Mouse (Mus musculus) effector memory CD4-positive, alpha-beta T cell, adult 7 months (primary cell): ENCODE results near the gene Tdpoz3. TPM values are rescaled to one million over a fixed set of nuclear protein-coding genes. Genes with fewer than 3 reads are reported as not detected.

Source experiments
- polyA plus RNA-seq: library from polyadenylated mRNA; unstranded; fragments of 100-300 nt; shearing (Covaris generic); gene quantifications from one replicate; pipeline ENCODE4 v1.2.1, GENCODE M21; 2017

The Tdpoz3 gene
- polyA plus RNA-seq: not detected

GRCm38 (mm10) chr3:93825720-93826119 lies at the start of gene Tdpoz3:
Tdpoz3 (plus strand) TSS chr3:93826020.

GRCm38 (mm10) chr3:93796098-93796497 lies 29.7 kb upstream of the Tdpoz3 start, which contains the start of gene Tdpoz4:
Tdpoz4 (plus strand) TSS chr3:93796398.

Other genes with a start within 250 kb of the Tdpoz3 start
- gene Tdpoz2, start 173.3 kb upstream of the Tdpoz3 start, polyA plus RNA-seq: not detected
- gene Tdpoz1, start 149.7 kb upstream of the Tdpoz3 start, polyA plus RNA-seq: not detected
- not detected for gene Gm37596, start 132.9 kb upstream of the Tdpoz3 start, polyA plus RNA-seq
- gene Gm5773, start 53.0 kb upstream of the Tdpoz3 start, polyA plus RNA-seq: not detected
- not detected for gene Tdpoz4, start 29.6 kb upstream of the Tdpoz3 start, polyA plus RNA-seq
- not detected for gene Gm9117, start 117.5 kb downstream of the Tdpoz3 start, polyA plus RNA-seq
- gene Tdpoz5, start 135.3 kb downstream of the Tdpoz3 start, polyA plus RNA-seq: not detected
- not detected for gene Gm9125, start 228.9 kb downstream of the Tdpoz3 start, polyA plus RNA-seq
- not detected for gene Gm10697, start 246.6 kb downstream of the Tdpoz3 start, polyA plus RNA-seq